Mouse (Mus musculus): ENCODE measurements around the gene Casq1.

DNA sequence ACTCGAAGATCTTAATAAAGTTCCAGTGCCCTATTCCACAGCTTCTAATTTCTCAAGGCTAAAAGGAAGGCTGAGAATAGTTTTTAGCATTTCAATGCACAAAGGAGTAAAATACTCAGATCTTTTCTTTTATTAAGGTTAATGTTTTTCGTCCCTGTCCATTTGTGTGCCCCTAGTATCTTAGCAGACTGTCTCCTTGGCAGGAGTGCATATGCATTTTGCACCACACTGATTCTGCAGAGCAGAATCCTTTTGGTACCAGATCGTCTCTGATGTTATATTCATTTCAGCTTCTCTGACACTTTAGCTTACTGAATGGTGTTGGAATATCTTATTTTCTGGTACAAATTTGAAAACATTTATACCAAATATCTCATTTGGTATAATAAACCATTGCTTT lies 37.9 kb downstream of the Casq1 start:
- no peak for TF ChIP-seq POLR2A (IDR thresholded peaks at IDR 0.05; ENCODE audit: extremely low read depth, insufficient read depth, low read length)
- no peak for TF ChIP-seq CTCF (IDR thresholded peaks at IDR 0.05; ENCODE audit: extremely low read depth, insufficient read depth, low read length)
